Mouse (Mus musculus): ENCODE measurements at regions not wholly inside any gene's neighbourhood (a gene's known extent, or its start where the extent isn't known, plus 50 kb on each side); places are given as distances from the start of the nearest gene placed in this dataset.
"Not testable (repeated sequence)": the region's sequence is repeated elsewhere in the genome, so short reads cannot be mapped to it uniquely, and the experiment has no call there.

GRCm38 (mm10) chr10:53482919-53483318, 103.2 kb upstream of the Cep85l start:
- no peak for DNase-seq (ENCODE audit: extremely low spot score, low spot score)

GRCm38 (mm10) chr10:53470200-53470599, 90.5 kb upstream of the Cep85l start:
- no peak for DNase-seq (ENCODE audit: extremely low spot score, low spot score)

- DNase-seq (ENCODE audit: extremely low spot score, low spot score), result no peak
Measured at GRCm38 (mm10) chr10:53469611-53470010, 89.9 kb upstream of the Cep85l start.

GRCm38 (mm10) chr10:53468293-53468545, 88.5 kb upstream of the Cep85l start:
- no peak for DNase-seq (ENCODE audit: extremely low spot score, low spot score)

GRCm38 (mm10) chr10:53467472-53468292, 87.9 kb upstream of the Cep85l start:
- DNase-seq (ENCODE audit: extremely low spot score, low spot score), result no peak

GRCm38 (mm10) chr10:53466851-53467250, 87.1 kb upstream of the Cep85l start:
- no peak for DNase-seq (ENCODE audit: extremely low spot score, low spot score)

- DNase-seq (ENCODE audit: extremely low spot score, low spot score), result no peak
Measured at GRCm38 (mm10) chr10:53466261-53466660, 86.5 kb upstream of the Cep85l start.

- no peak for DNase-seq (ENCODE audit: extremely low spot score, low spot score)
Measured at GRCm38 (mm10) chr10:53464581-53464980, 84.8 kb upstream of the Cep85l start.

- no peak for DNase-seq (ENCODE audit: extremely low spot score, low spot score)
Measured at GRCm38 (mm10) chr10:53464006-53464405, 84.3 kb upstream of the Cep85l start.

- DNase-seq (ENCODE audit: extremely low spot score, low spot score), result no peak
Measured at GRCm38 (mm10) chr10:53463471-53463870, 83.7 kb upstream of the Cep85l start.

GRCm38 (mm10) chr10:53462449-53463308, 82.9 kb upstream of the Cep85l start:
- DNase-seq (ENCODE audit: extremely low spot score, low spot score), result peak; percentile 29

GRCm38 (mm10) chr10:53461070-53461781, 81.5 kb upstream of the Cep85l start:
- no peak for DNase-seq (ENCODE audit: extremely low spot score, low spot score)

GRCm38 (mm10) chr10:53459706-53460105, 80.0 kb upstream of the Cep85l start:
- DNase-seq (ENCODE audit: extremely low spot score, low spot score), result not testable (repeated sequence)

- no peak for DNase-seq (ENCODE audit: extremely low spot score, low spot score)
Measured at GRCm38 (mm10) chr10:53456027-53456713, 76.4 kb upstream of the Cep85l start.

GRCm38 (mm10) chr10:53444789-53445188, 65.0 kb upstream of the Cep85l start:
- no peak for DNase-seq (ENCODE audit: extremely low spot score, low spot score)

- no peak for DNase-seq (ENCODE audit: extremely low spot score, low spot score)
Measured at GRCm38 (mm10) chr10:53443443-53443842, 63.7 kb upstream of the Cep85l start.

GRCm38 (mm10) chr10:53442912-53443311, 63.2 kb upstream of the Cep85l start:
- no peak for DNase-seq (ENCODE audit: extremely low spot score, low spot score)

GRCm38 (mm10) chr10:53440251-53440650, 60.5 kb upstream of the Cep85l start:
- no peak for DNase-seq (ENCODE audit: extremely low spot score, low spot score)

GRCm38 (mm10) chr10:53438388-53438787, 58.6 kb upstream of the Cep85l start:
- no peak for DNase-seq (ENCODE audit: extremely low spot score, low spot score)

- no peak for DNase-seq (ENCODE audit: extremely low spot score, low spot score)
Measured at GRCm38 (mm10) chr10:53437724-53438123, 58.0 kb upstream of the Cep85l start.

- no peak for DNase-seq (ENCODE audit: extremely low spot score, low spot score)
Measured at GRCm38 (mm10) chr10:53436023-53436475, 56.3 kb upstream of the Cep85l start.
